Mouse (Mus musculus) liver, postnatal 0 days (tissue): ENCODE data around the gene 4930447C04Rik. TPM values are rescaled to one million over a fixed set of nuclear protein-coding genes. Genes with fewer than 3 reads are reported as not detected.
A peak's percentile ranks its signal among the peaks of the same experiment; 100 is the strongest.

Experiments
- ATAC-seq: fragments of 200-750 bp; cut with Nextera tagmentation; 2 replicates; pipeline ENCODE4 v1.8.0; 2017; ENCODE audit warnings: mild to moderate bottlenecking, moderate library complexity
- DNase-seq: peaks from one replicate; pipeline ENCODE4 v3.0.0-alpha.2; 2016
- H3K27ac ChIP-seq: fragments of 300-500 bp; sonication (generic); 2 replicates; pipeline ENCODE4 v1.5.1; 2014; ENCODE audit warnings: antibody characterized with exemption, moderate library complexity, mild to moderate bottlenecking, low read depth
- H3K27me3 ChIP-seq: fragments of 300-500 bp; sonication (generic); 2 replicates; pipeline ENCODE4 v1.6.1; 2014; ENCODE audit warnings: low read length, control low read depth, mixed read lengths; ENCODE audit not compliant: insufficient read depth
- H3K36me3 ChIP-seq: fragments of 300-500 bp; sonication (generic); replicated peaks from 2 replicates; pipeline ENCODE4 v1.6.1; 2014; ENCODE audit warnings: mild to moderate bottlenecking, control low read depth, low read length, moderate library complexity, mixed read lengths; ENCODE audit not compliant: insufficient read depth
- H3K4me1 ChIP-seq: fragments of 300-500 bp; sonication (generic); 2 replicates; pipeline ENCODE4 v1.6.1; 2014; ENCODE audit warnings: antibody characterized with exemption, mild to moderate bottlenecking, control low read depth; ENCODE audit not compliant: insufficient read depth
- H3K4me2 ChIP-seq: fragments of 300-500 bp; sonication (generic); 2 replicates; pipeline ENCODE4 v1.6.1; 2014; ENCODE audit warnings: low read depth, mild to moderate bottlenecking, low read length, moderate library complexity, mixed read lengths
- H3K4me3 ChIP-seq: fragments of 300-500 bp; sonication (generic); 2 replicates; pipeline ENCODE4 v1.5.1; 2014; ENCODE audit warnings: low read depth, low read length
- H3K9ac ChIP-seq: fragments of 300-500 bp; sonication (generic); replicated peaks from 2 replicates; pipeline ENCODE4 v1.6.1; 2014; ENCODE audit warnings: mild to moderate bottlenecking, moderate library complexity
- H3K9me3 ChIP-seq: fragments of 300-500 bp; sonication (generic); 2 replicates; pipeline ENCODE4 v1.6.1; 2016; ENCODE audit warnings: mild to moderate bottlenecking, control low read depth, low read length, mixed read lengths
- CTCF ChIP-seq: sonication (generic); IDR thresholded peaks from 2 replicates; pipeline ENCODE4 v1.5.1; 2016; ENCODE audit warnings: antibody characterized with exemption, low read depth
- EP300 ChIP-seq: IDR thresholded peaks from 2 replicates; pipeline ENCODE4 v1.6.1; 2016; ENCODE audit warnings: antibody characterized with exemption, low read depth, mild to moderate bottlenecking
- WGBS: fragments of 180-500 bp; shearing (Covaris S2); extraction: QIAGEN DNeasy Blood & Tissue Kit; methylation state at CpG from one replicate; pipeline ENCODE4 v1.1.7; 2014; ENCODE audit not compliant: insufficient replicate concordance; 5-methylcytosine and 5-hydroxymethylcytosine counted together
- polyA plus RNA-seq: library from polyadenylated mRNA; unstranded; fragments of >200 nt; fragmentation: Nextera tagmentation; extraction: Ambion mirVana; gene quantifications from 2 replicates; pipeline ENCODE4 v1.2.1, GENCODE M21; 2015

The 4930447C04Rik gene
- polyA plus RNA-seq, 1 experiment from 2014 or later, result 0.14 TPM

GRCm38 (mm10) chr12:72835518-72836015, 105.0 kb downstream of the 4930447C04Rik start:
- TF ChIP-seq EP300 (no peak), CTCF (peak; percentile 39)
- no peak overlapping the region for H3K9ac ChIP-seq
- H3K27ac ChIP-seq, result no peak overlapping the region
- H3K27me3 ChIP-seq, result peaks cover 18% of the 10 kb centered on the region
- no peaks in the 10 kb centered on the region for H3K36me3 ChIP-seq
- 77% methylated on average over 8 of the region's 8 CpGs for WGBS
- no peak for ATAC-seq
- no peaks in the 10 kb centered on the region for H3K9me3 ChIP-seq
- H3K4me2 ChIP-seq, result no peak overlapping the region
- DNase-seq, result no peak
- H3K4me3 ChIP-seq, result no peak overlapping the region
- no peaks in the 10 kb centered on the region for H3K4me1 ChIP-seq

- peaks cover 20% of the 10 kb centered on the region for H3K27me3 ChIP-seq
- H3K4me2 ChIP-seq, result no peak overlapping the region
- H3K36me3 ChIP-seq, result no peaks in the 10 kb centered on the region
- no peak overlapping the region for H3K27ac ChIP-seq
- no peak overlapping the region for H3K9ac ChIP-seq
- H3K4me1 ChIP-seq, result no peaks in the 10 kb centered on the region
- no peak overlapping the region for H3K4me3 ChIP-seq
- WGBS, result 74% methylated on average over 14 of the region's 14 CpGs
- no peaks in the 10 kb centered on the region for H3K9me3 ChIP-seq
- ATAC-seq (no peak), DNase-seq (no peak)
- TF ChIP-seq CTCF (peak; percentile 60), EP300 (no peak)
These were observed 105.6 kb downstream of the 4930447C04Rik start for GRCm38 (mm10) chr12:72834773-72835517.

- peaks cover 26% of the 10 kb centered on the region for H3K27me3 ChIP-seq
- no peaks in the 10 kb centered on the region for H3K36me3 ChIP-seq
- H3K4me1 ChIP-seq, result no peaks in the 10 kb centered on the region
- H3K27ac ChIP-seq, result no peak overlapping the region
- H3K4me2 ChIP-seq, result peak overlapping the region; percentile 66
- H3K9ac ChIP-seq, result no peak overlapping the region; the same call in 1 of the 2 replicates
- H3K9me3 ChIP-seq, result no peaks in the 10 kb centered on the region
- no peak for DNase-seq
- TF ChIP-seq EP300 (no peak), CTCF (no peak)
- H3K4me3 ChIP-seq, result peak overlapping the region; percentile 33
- 8% methylated on average over 42 of the region's 42 CpGs for WGBS
- ATAC-seq, result no peak
These were observed 108.7 kb downstream of the 4930447C04Rik start for GRCm38 (mm10) chr12:72831711-72832432.

Other genes starting within 250 kb of the 4930447C04Rik start
- 36.1 and 42.8 TPM in 2 replicates for gene Ppm1a, start 183.3 kb downstream of the 4930447C04Rik start, polyA plus RNA-seq
- gene Six6, start 882 bp downstream of the 4930447C04Rik start, polyA plus RNA-seq, result not detected in 2 replicates
- gene Six1, start 113.1 kb upstream of the 4930447C04Rik start, polyA plus RNA-seq, result 0.04 and 0.17 TPM in 2 replicates
- gene Six4, start 172.7 kb upstream of the 4930447C04Rik start, polyA plus RNA-seq, result not detected in 2 replicates
- 8.6 and 8.9 TPM in 2 replicates for gene Mnat1, start 182.9 kb upstream of the 4930447C04Rik start, polyA plus RNA-seq